8 mouse cellular contexts compared by ENCODE assay signal in genomic region chr2:150950056-150950455, GRCm38 (mm10).
"Had no signal": no experiment of that assay in that cellular context is flagged by ENCODE, and none has a peak within 500 bp of the region (broad histone marks: within the 10 kb centered on the region; RNA-seq: fewer than 3 reads in every experiment).

No protein-coding gene starts in this region.

- ATAC-seq: midbrain, embryonic 13.5 days had no signal

- DNase-seq: kidney, adult 18-20 months; kidney, adult 9 months; kidney, postnatal 14 days; kidney, postnatal 4 days; liver, embryonic 13.5 days; lung, adult 2 months; thymus, postnatal 36 days had no signal
